Mouse (Mus musculus): Measurements from ENCODE around the gene Itgal. TPM values are rescaled to one million over a fixed set of nuclear protein-coding genes. Genes with fewer than 3 reads are reported as not detected.

The Itgal gene
- polyA plus RNA-seq, 1 experiment from 2014 or later, result 6.8 TPM

GRCm38 (mm10) chr7:127342332-127342731 lies 46.3 kb downstream of the Itgal start:
- TF ChIP-seq EP300 (IDR thresholded peaks at IDR 0.05; ENCODE audit: low read depth) (no peak), CTCF (IDR thresholded peaks at IDR 0.05; ENCODE audit: low read depth) (peak; percentile 62)
- Histone ChIP-seq H3K9ac (replicated peaks) (no peak overlapping the region), H3K9me3 (ENCODE audit: low read length) (no peaks in the 10 kb centered on the region), H3K27me3 (ENCODE audit: insufficient read depth, low read length) (no peaks in the 10 kb centered on the region), H3K4me3 (ENCODE audit: low read depth, low read length) (no peak overlapping the region), H3K36me3 (replicated peaks; ENCODE audit: insufficient read depth, low read length) (no peaks in the 10 kb centered on the region), H3K4me1 (ENCODE audit: insufficient read depth) (peaks cover 13% of the 10 kb centered on the region; the same call in 1 of the 2 replicates), H3K4me2 (ENCODE audit: low read depth, low read length) (no peak overlapping the region), H3K27ac (ENCODE audit: low read depth) (no peak overlapping the region)
- 58% methylated on average over 4 of the region's 4 CpGs for WGBS (ENCODE audit: insufficient replicate concordance)
- ATAC-seq, result no peak
- no peak for DNase-seq

GRCm38 (mm10) chr7:127342888-127343287 lies 46.8 kb downstream of the Itgal start:
- DNase-seq, result no peak
- TF ChIP-seq CTCF (IDR thresholded peaks at IDR 0.05; ENCODE audit: low read depth) (no peak), EP300 (IDR thresholded peaks at IDR 0.05; ENCODE audit: low read depth) (no peak)
- Histone ChIP-seq H3K4me1 (ENCODE audit: insufficient read depth) (peaks cover 15% of the 10 kb centered on the region; the same call in 1 of the 2 replicates), H3K4me2 (ENCODE audit: low read depth, low read length) (no peak overlapping the region), H3K36me3 (replicated peaks; ENCODE audit: insufficient read depth, low read length) (no peaks in the 10 kb centered on the region), H3K27me3 (ENCODE audit: insufficient read depth, low read length) (no peaks in the 10 kb centered on the region), H3K9me3 (ENCODE audit: low read length) (no peaks in the 10 kb centered on the region), H3K4me3 (ENCODE audit: low read depth, low read length) (no peak overlapping the region), H3K27ac (ENCODE audit: low read depth) (no peak overlapping the region), H3K9ac (replicated peaks) (no peak overlapping the region)
- no peak for ATAC-seq
- WGBS (ENCODE audit: insufficient replicate concordance), result 88% methylated on average over 7 of the region's 7 CpGs

GRCm38 (mm10) chr7:127343351-127344019 lies 47.4 kb downstream of the Itgal start:
- TF ChIP-seq CTCF (IDR thresholded peaks at IDR 0.05; ENCODE audit: low read depth) (no peak), EP300 (IDR thresholded peaks at IDR 0.05; ENCODE audit: low read depth) (no peak)
- H3K9me3 ChIP-seq (ENCODE audit: low read length), result no peaks in the 10 kb centered on the region
- 92% methylated on average over 38 of the region's 38 CpGs for WGBS (ENCODE audit: insufficient replicate concordance)

GRCm38 (mm10) chr7:127344371-127344770 lies 48.3 kb downstream of the Itgal start:
- H3K36me3 ChIP-seq (replicated peaks; ENCODE audit: insufficient read depth, low read length), result no peaks in the 10 kb centered on the region
- H3K4me2 ChIP-seq (ENCODE audit: low read depth, low read length), result peak overlapping the region; percentile 75
- H3K27ac ChIP-seq (ENCODE audit: low read depth), result 0 out of 2 replicates have a peak overlapping the region, but pooled peaks have one; percentile 88
- ATAC-seq (no peak), DNase-seq (no peak)
- no peaks in the 10 kb centered on the region for H3K9me3 ChIP-seq (ENCODE audit: low read length)
- peak overlapping the region; percentile 76 for H3K9ac ChIP-seq (replicated peaks)
- H3K4me1 ChIP-seq (ENCODE audit: insufficient read depth), result peaks cover 15% of the 10 kb centered on the region; the same call in 1 of the 2 replicates
- no peak for TF ChIP-seq EP300 (IDR thresholded peaks at IDR 0.05; ENCODE audit: low read depth)
- TF ChIP-seq CTCF (IDR thresholded peaks at IDR 0.05; ENCODE audit: low read depth), result no peak
- peak overlapping the region; percentile 88 for H3K4me3 ChIP-seq (ENCODE audit: low read depth, low read length)
- H3K27me3 ChIP-seq (ENCODE audit: insufficient read depth, low read length), result no peaks in the 10 kb centered on the region
- WGBS (ENCODE audit: insufficient replicate concordance), result 83% methylated on average over 8 of the region's 8 CpGs

More at GRCm38 (mm10) chr7:127343351-127344019, 47.4 kb downstream of the Itgal start:
- Histone ChIP-seq H3K9ac (replicated peaks) (no peak overlapping the region), H3K27me3 (ENCODE audit: insufficient read depth, low read length) (no peaks in the 10 kb centered on the region), H3K27ac (ENCODE audit: low read depth) (no peak overlapping the region), H3K4me3 (ENCODE audit: low read depth, low read length) (no peak overlapping the region), H3K4me1 (ENCODE audit: insufficient read depth) (peaks cover 15% of the 10 kb centered on the region; the same call in 1 of the 2 replicates), H3K4me2 (ENCODE audit: low read depth, low read length) (no peak overlapping the region), H3K36me3 (replicated peaks; ENCODE audit: insufficient read depth, low read length) (no peaks in the 10 kb centered on the region)
- DNase-seq (no peak), ATAC-seq (no peak)

- 2% methylated on average over 33 of the region's 42 CpGs for WGBS (ENCODE audit: insufficient replicate concordance)
These were observed 49.0 kb downstream of the Itgal start for GRCm38 (mm10) chr7:127345092-127345491.

GRCm38 (mm10) chr7:127345512-127346325 lies 49.7 kb downstream of the Itgal start, which contains the start of gene Zfp768:
Gene Zfp768 (minus strand): TSS chr7:127345589.
- ATAC-seq, result peak; percentile 89
- peaks cover 15% of the 10 kb centered on the region; the same call in 1 of the 2 replicates for H3K4me1 ChIP-seq (ENCODE audit: insufficient read depth)
- H3K4me2 ChIP-seq (ENCODE audit: low read depth, low read length), result peak within 1 kb of the TSS; percentile 75
- DNase-seq, result peak; percentile 94
- peak within 1 kb of the TSS; percentile 88 for H3K27ac ChIP-seq (ENCODE audit: low read depth)
- no peaks in the 10 kb centered on the region for H3K27me3 ChIP-seq (ENCODE audit: insufficient read depth, low read length)
- H3K36me3 ChIP-seq (replicated peaks; ENCODE audit: insufficient read depth, low read length), result no peaks in the 10 kb centered on the region
- TF ChIP-seq EP300 (IDR thresholded peaks at IDR 0.05; ENCODE audit: low read depth), result peak; percentile 56; the same call in 1 of the 2 replicates
- no peak for TF ChIP-seq CTCF (IDR thresholded peaks at IDR 0.05; ENCODE audit: low read depth)
- H3K9ac ChIP-seq (replicated peaks), result peak within 1 kb of the TSS; percentile 76
- H3K4me3 ChIP-seq (ENCODE audit: low read depth, low read length), result peak within 1 kb of the TSS; percentile 88
- WGBS (ENCODE audit: insufficient replicate concordance), result under 1% methylated on average over 69 of the region's 76 CpGs
- H3K9me3 ChIP-seq (ENCODE audit: low read length), result no peaks in the 10 kb centered on the region

More at GRCm38 (mm10) chr7:127345092-127345491, 49.0 kb downstream of the Itgal start:
- TF ChIP-seq EP300 (IDR thresholded peaks at IDR 0.05; ENCODE audit: low read depth), result no peak
- no peak for TF ChIP-seq CTCF (IDR thresholded peaks at IDR 0.05; ENCODE audit: low read depth)
- Histone ChIP-seq H3K9ac (replicated peaks) (peak overlapping the region; percentile 76), H3K27ac (ENCODE audit: low read depth) (peak overlapping the region; percentile 88), H3K4me3 (ENCODE audit: low read depth, low read length) (peak overlapping the region; percentile 88), H3K4me2 (ENCODE audit: low read depth, low read length) (peak overlapping the region; percentile 75), H3K36me3 (replicated peaks; ENCODE audit: insufficient read depth, low read length) (no peaks in the 10 kb centered on the region), H3K27me3 (ENCODE audit: insufficient read depth, low read length) (no peaks in the 10 kb centered on the region), H3K4me1 (ENCODE audit: insufficient read depth) (peaks cover 15% of the 10 kb centered on the region; the same call in 1 of the 2 replicates), H3K9me3 (ENCODE audit: low read length) (no peaks in the 10 kb centered on the region)
- peak; percentile 29 for ATAC-seq
- no peak for DNase-seq
